Mouse (Mus musculus): ENCODE measurements at regions not wholly inside any gene's neighbourhood (a gene's known extent, or its start where the extent isn't known, plus 50 kb on each side); places are given as distances from the start of the nearest gene placed in this dataset.

- Histone ChIP-seq H3K4me2 (ENCODE audit: low read depth) (no peak overlapping the region), H3K79me2 (ENCODE audit: control insufficient read depth, insufficient read depth) (no peaks in the 10 kb centered on the region), H3K4me3 (no peak overlapping the region), H3K27me3 (ENCODE audit: control insufficient read depth, insufficient read depth, insufficient read length) (no peaks in the 10 kb centered on the region), H3K36me3 (ENCODE audit: control insufficient read depth, insufficient read depth) (no peaks in the 10 kb centered on the region), H3ac (ENCODE audit: control insufficient read depth, insufficient read length) (no peak overlapping the region)
- TF ChIP-seq TCF3 (IDR thresholded peaks at IDR 0.05; ENCODE audit: insufficient read length, low read depth) (no peak), TCF12 (IDR thresholded peaks at IDR 0.05; ENCODE audit: insufficient read depth, poor library complexity, severe bottlenecking) (no peak), POLR2AphosphoS2 (IDR thresholded peaks at IDR 0.05; ENCODE audit: insufficient read length, low read depth) (no peak), CEBPB (IDR thresholded peaks at IDR 0.05; ENCODE audit: insufficient read depth, poor library complexity, severe bottlenecking) (no peak), MYOG (IDR thresholded peaks at IDR 0.05; ENCODE audit: control insufficient read depth in 1 of 3, insufficient read depth in 1 of 3, insufficient read length in 2 of 3, low read depth in 2 of 3) (no peak), POLR2A (IDR thresholded peaks at IDR 0.05; ENCODE audit: insufficient read length, low read depth) (no peak), E2F4 (IDR thresholded peaks at IDR 0.05; ENCODE audit: insufficient read depth) (no peak), USF1 (IDR thresholded peaks at IDR 0.05; ENCODE audit: low read depth) (no peak)
Measured at GRCm38 (mm10) chr4:125786083-125786482, 238.3 kb upstream of the Csf3r start.

- Histone ChIP-seq H3K27me3 (ENCODE audit: control insufficient read depth, insufficient read depth, insufficient read length) (no peaks in the 10 kb centered on the region), H3K4me2 (ENCODE audit: low read depth) (no peak overlapping the region), H3K36me3 (ENCODE audit: control insufficient read depth, insufficient read depth) (no peaks in the 10 kb centered on the region), H3ac (ENCODE audit: control insufficient read depth, insufficient read length) (no peak overlapping the region), H3K79me2 (ENCODE audit: control insufficient read depth, insufficient read depth) (no peaks in the 10 kb centered on the region), H3K4me3 (no peak overlapping the region)
- TF ChIP-seq POLR2AphosphoS2 (IDR thresholded peaks at IDR 0.05; ENCODE audit: insufficient read length, low read depth) (no peak), MAX (IDR thresholded peaks at IDR 0.05; ENCODE audit: low read depth) (no peak), POLR2A (IDR thresholded peaks at IDR 0.05; ENCODE audit: insufficient read length, low read depth) (no peak), MYOD1 (IDR thresholded peaks at IDR 0.05; ENCODE audit: control insufficient read depth in 1 of 3, insufficient read length in 2 of 3, low read depth in 2 of 3) (no peak), TCF12 (IDR thresholded peaks at IDR 0.05; ENCODE audit: insufficient read depth, poor library complexity, severe bottlenecking) (no peak), E2F4 (IDR thresholded peaks at IDR 0.05; ENCODE audit: insufficient read depth) (no peak), USF1 (IDR thresholded peaks at IDR 0.05; ENCODE audit: low read depth) (no peak), CEBPB (IDR thresholded peaks at IDR 0.05; ENCODE audit: insufficient read depth, poor library complexity, severe bottlenecking) (no peak), MYOG (IDR thresholded peaks at IDR 0.05; ENCODE audit: control insufficient read depth in 1 of 3, insufficient read depth in 1 of 3, insufficient read length in 2 of 3, low read depth in 2 of 3) (no peak), TCF3 (IDR thresholded peaks at IDR 0.05; ENCODE audit: insufficient read length, low read depth) (no peak), REST (IDR thresholded peaks at IDR 0.05; ENCODE audit: insufficient read depth, insufficient read length) (no peak), SRF (IDR thresholded peaks at IDR 0.05; ENCODE audit: control insufficient read depth, insufficient read length, low read depth) (no peak)
Measured at GRCm38 (mm10) chr4:125794679-125795078, 229.7 kb upstream of the Csf3r start.

DNA sequence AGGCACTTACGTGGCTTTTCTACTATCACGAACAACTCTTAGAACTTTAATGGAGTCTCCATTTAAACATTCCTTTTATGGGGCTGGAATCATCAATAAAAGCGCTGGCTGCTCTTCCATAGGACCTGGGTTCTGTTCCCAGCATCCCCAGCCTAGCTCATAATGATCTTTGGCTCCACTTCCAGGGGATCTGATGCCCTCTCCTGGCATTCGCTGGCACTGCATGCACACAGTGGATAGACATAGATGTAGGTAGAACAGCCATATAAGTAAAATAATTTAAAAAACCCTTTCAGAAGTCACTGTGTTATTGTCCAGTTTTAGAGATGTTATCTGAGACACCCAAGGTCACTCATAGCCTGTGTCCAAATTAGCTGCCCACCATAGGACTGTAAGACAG, 216.4 kb upstream of the Csf3r start:
- Histone ChIP-seq H3K4me2 (ENCODE audit: low read depth) (no peak overlapping the region), H3ac (ENCODE audit: control insufficient read depth, insufficient read length) (no peak overlapping the region), H3K4me3 (no peak overlapping the region), H3K27me3 (ENCODE audit: control insufficient read depth, insufficient read depth, insufficient read length) (no peaks in the 10 kb centered on the region), H3K79me2 (ENCODE audit: control insufficient read depth, insufficient read depth) (no peaks in the 10 kb centered on the region), H3K36me3 (ENCODE audit: control insufficient read depth, insufficient read depth) (no peaks in the 10 kb centered on the region)
- no peak for TF ChIP-seq TCF12 (IDR thresholded peaks at IDR 0.05; ENCODE audit: insufficient read depth, poor library complexity, severe bottlenecking)
- TF ChIP-seq SRF (IDR thresholded peaks at IDR 0.05; ENCODE audit: control insufficient read depth, insufficient read length, low read depth) = no peak
- no peak for TF ChIP-seq MAX (IDR thresholded peaks at IDR 0.05; ENCODE audit: low read depth)
- no peak for TF ChIP-seq USF1 (IDR thresholded peaks at IDR 0.05; ENCODE audit: low read depth)
- no peak for TF ChIP-seq MYOG (IDR thresholded peaks at IDR 0.05; ENCODE audit: control insufficient read depth in 1 of 3, insufficient read depth in 1 of 3, insufficient read length in 2 of 3, low read depth in 2 of 3)
- TF ChIP-seq POLR2A (IDR thresholded peaks at IDR 0.05; ENCODE audit: insufficient read length, low read depth) = no peak
- no peak for TF ChIP-seq TCF3 (IDR thresholded peaks at IDR 0.05; ENCODE audit: insufficient read length, low read depth)
- TF ChIP-seq E2F4 (IDR thresholded peaks at IDR 0.05; ENCODE audit: insufficient read depth) = no peak
- TF ChIP-seq POLR2AphosphoS2 (IDR thresholded peaks at IDR 0.05; ENCODE audit: insufficient read length, low read depth) = no peak
- no peak for TF ChIP-seq CEBPB (IDR thresholded peaks at IDR 0.05; ENCODE audit: insufficient read depth, poor library complexity, severe bottlenecking)
- TF ChIP-seq REST (IDR thresholded peaks at IDR 0.05; ENCODE audit: insufficient read depth, insufficient read length) = no peak
- no peak for TF ChIP-seq MYOD1 (IDR thresholded peaks at IDR 0.05; ENCODE audit: control insufficient read depth in 1 of 3, insufficient read length in 2 of 3, low read depth in 2 of 3)

- H3K27me3 ChIP-seq (ENCODE audit: control insufficient read depth, insufficient read depth, insufficient read length) = no peaks in the 10 kb centered on the region
- TF ChIP-seq TCF12 (IDR thresholded peaks at IDR 0.05; ENCODE audit: insufficient read depth, poor library complexity, severe bottlenecking) = no peak
- no peak for TF ChIP-seq POLR2AphosphoS2 (IDR thresholded peaks at IDR 0.05; ENCODE audit: insufficient read length, low read depth)
- TF ChIP-seq POLR2A (IDR thresholded peaks at IDR 0.05; ENCODE audit: insufficient read length, low read depth) = no peak
- TF ChIP-seq MAX (IDR thresholded peaks at IDR 0.05; ENCODE audit: low read depth) = no peak
- no peaks in the 10 kb centered on the region for H3K36me3 ChIP-seq (ENCODE audit: control insufficient read depth, insufficient read depth)
Measured at GRCm38 (mm10) chr4:125809446-125810108, 214.8 kb upstream of the Csf3r start.

DNA sequence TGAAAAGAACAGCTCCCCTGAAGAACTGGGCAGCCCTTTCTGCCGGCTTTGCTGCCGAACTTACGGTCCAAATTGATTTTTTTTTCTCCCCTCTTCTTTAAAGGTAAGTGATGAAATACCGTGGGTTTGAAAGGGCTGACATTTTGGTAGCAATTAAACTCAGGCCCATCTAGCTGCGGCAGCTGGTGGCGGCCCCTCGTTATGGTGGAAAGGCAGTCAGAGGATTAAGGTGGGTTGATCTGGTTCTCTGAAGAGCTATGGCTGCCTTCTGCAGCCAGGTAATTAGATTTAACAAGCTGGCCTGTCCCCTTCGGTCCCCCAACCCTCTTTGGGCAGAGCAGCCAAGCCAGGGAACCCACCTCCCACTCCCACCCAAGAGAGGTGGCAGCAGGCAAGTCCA, 214.1 kb upstream of the Csf3r start:
- Histone ChIP-seq H3K79me2 (ENCODE audit: control insufficient read depth, insufficient read depth) (no peaks in the 10 kb centered on the region), H3K4me3 (no peak overlapping the region), H3K27me3 (ENCODE audit: control insufficient read depth, insufficient read depth, insufficient read length) (no peaks in the 10 kb centered on the region), H3K4me2 (ENCODE audit: low read depth) (no peak overlapping the region), H3ac (ENCODE audit: control insufficient read depth, insufficient read length) (no peak overlapping the region), H3K36me3 (ENCODE audit: control insufficient read depth, insufficient read depth) (no peaks in the 10 kb centered on the region)
- no peak for TF ChIP-seq SRF (IDR thresholded peaks at IDR 0.05; ENCODE audit: control insufficient read depth, insufficient read length, low read depth)
- TF ChIP-seq TCF3 (IDR thresholded peaks at IDR 0.05; ENCODE audit: insufficient read length, low read depth) = no peak
- no peak for TF ChIP-seq MAX (IDR thresholded peaks at IDR 0.05; ENCODE audit: low read depth)
- TF ChIP-seq CEBPB (IDR thresholded peaks at IDR 0.05; ENCODE audit: insufficient read depth, poor library complexity, severe bottlenecking) = no peak
- TF ChIP-seq MYOD1 (IDR thresholded peaks at IDR 0.05; ENCODE audit: control insufficient read depth in 1 of 3, insufficient read length in 2 of 3, low read depth in 2 of 3) = no peak
- no peak for TF ChIP-seq MYOG (IDR thresholded peaks at IDR 0.05; ENCODE audit: control insufficient read depth in 1 of 3, insufficient read depth in 1 of 3, insufficient read length in 2 of 3, low read depth in 2 of 3)
- no peak for TF ChIP-seq REST (IDR thresholded peaks at IDR 0.05; ENCODE audit: insufficient read depth, insufficient read length)
- no peak for TF ChIP-seq E2F4 (IDR thresholded peaks at IDR 0.05; ENCODE audit: insufficient read depth)
- TF ChIP-seq POLR2A (IDR thresholded peaks at IDR 0.05; ENCODE audit: insufficient read length, low read depth) = no peak
- TF ChIP-seq USF1 (IDR thresholded peaks at IDR 0.05; ENCODE audit: low read depth) = no peak
- TF ChIP-seq TCF12 (IDR thresholded peaks at IDR 0.05; ENCODE audit: insufficient read depth, poor library complexity, severe bottlenecking) = no peak

More at GRCm38 (mm10) chr4:125809446-125810108, 214.8 kb upstream of the Csf3r start:
- Histone ChIP-seq H3K4me2 (ENCODE audit: low read depth) (no peak overlapping the region), H3K4me3 (no peak overlapping the region), H3K79me2 (ENCODE audit: control insufficient read depth, insufficient read depth) (no peaks in the 10 kb centered on the region), H3ac (ENCODE audit: control insufficient read depth, insufficient read length) (no peak overlapping the region)
